Mouse (Mus musculus) cerebellum, adult 2 months (tissue): ENCODE measurements at regions not wholly inside any gene's neighbourhood (a gene's known extent, or its start where the extent isn't known, plus 50 kb on each side); places are given as distances from the start of the nearest gene placed in this dataset.

Experiments
- DNase-seq, 2 experiments: peaks; one replicate each; pipeline ENCODE4 v3.0.0; 2021
- H3K27ac ChIP-seq: fragments of 200-500 bp; 2 replicates; pipeline ENCODE4 v1.5.1; 2012; ENCODE audit warnings: low read length, control low read depth, inconsistent platforms; ENCODE audit not compliant: insufficient read depth
- H3K27me3 ChIP-seq: fragments of 200-500 bp; 2 replicates; pipeline ENCODE4 v1.6.1; 2012; ENCODE audit warnings: inconsistent platforms, mild to moderate bottlenecking, low read length, moderate library complexity; ENCODE audit not compliant: control insufficient read depth, insufficient read depth
- H3K4me1 ChIP-seq: fragments of 200-500 bp; 2 replicates; pipeline ENCODE4 v1.6.1; 2011; ENCODE audit warnings: low read length; ENCODE audit not compliant: control insufficient read depth, insufficient read depth
- H3K4me3 ChIP-seq: fragments of 200-500 bp; replicated peaks from 2 replicates; pipeline ENCODE3; 2011; ENCODE audit warnings: mild to moderate bottlenecking, low read depth, low read length, control low read depth; ENCODE audit not compliant: insufficient read depth
- CTCF ChIP-seq: fragments of 200-500 bp; IDR thresholded peaks from 2 replicates; pipeline ENCODE4 v1.5.1; 2011; ENCODE audit warnings: low read depth, mild to moderate bottlenecking, control low read depth, low read length, moderate library complexity, borderline replicate concordance; ENCODE audit not compliant: insufficient read depth
- POLR2A ChIP-seq: fragments of 200-500 bp; IDR thresholded peaks from 2 replicates; pipeline ENCODE4 v1.6.1; 2011; ENCODE audit warnings: low read length, control low read depth, borderline replicate concordance; ENCODE audit not compliant: insufficient read depth
- WGBS: fragments of 180-500 bp; shearing (Covaris S2); methylation state at CpG from one replicate; pipeline ENCODE4 v1.1.7; 2018; 5-methylcytosine and 5-hydroxymethylcytosine counted together

DNA sequence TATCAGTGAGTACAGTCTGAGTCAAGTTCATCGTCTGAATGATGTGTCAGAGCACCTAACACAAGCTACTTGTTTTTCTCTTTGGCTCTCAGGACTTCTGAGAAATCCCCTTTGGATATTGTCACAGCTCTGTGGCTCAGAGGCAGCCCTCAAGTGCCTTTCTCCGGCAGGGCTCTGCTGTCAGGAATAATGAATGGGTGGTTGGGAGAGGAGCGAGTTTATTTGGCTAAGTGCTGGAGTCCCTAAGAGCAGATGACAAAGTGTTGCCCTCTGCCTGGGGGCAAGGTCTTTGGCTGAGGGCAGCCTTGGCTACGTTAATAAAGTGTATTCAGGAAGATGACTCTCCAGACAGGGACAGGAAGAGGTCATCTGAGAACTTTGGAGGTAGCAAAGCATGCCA is 110.5 kb upstream of the Sh3bp4 start:
- H3K4me3 ChIP-seq, result no peak overlapping the region
- H3K27me3 ChIP-seq, result no peaks in the 10 kb centered on the region
- no peaks in the 10 kb centered on the region for H3K4me1 ChIP-seq
- no peak for DNase-seq
- no peak overlapping the region for H3K27ac ChIP-seq
- WGBS, result 70% methylated on average over 4 of the region's 4 CpGs
- TF ChIP-seq POLR2A, result no peak
- TF ChIP-seq CTCF, result no peak

DNA sequence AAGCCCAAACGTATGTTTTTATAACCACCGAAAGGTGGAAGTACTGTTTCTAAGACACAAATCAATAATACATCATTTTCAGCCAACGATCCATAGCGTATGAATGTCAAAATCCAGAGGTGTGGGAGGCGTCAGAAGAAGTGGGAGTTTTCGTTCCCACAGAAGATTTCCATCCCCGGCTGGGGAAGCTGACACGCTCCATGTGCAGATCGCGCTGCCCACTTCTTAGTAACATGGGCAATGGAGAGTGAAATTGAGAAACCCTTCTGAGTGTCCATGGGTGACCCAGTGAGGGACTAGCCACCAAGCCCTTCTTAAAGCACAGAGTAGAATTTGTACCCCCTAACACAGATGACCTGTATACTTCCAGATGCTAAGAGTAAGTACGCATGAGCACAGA is 110.1 kb upstream of the Sh3bp4 start:
- DNase-seq, result no peak
- H3K27me3 ChIP-seq, result no peaks in the 10 kb centered on the region
- no peak overlapping the region for H3K4me3 ChIP-seq
- H3K27ac ChIP-seq, result no peak overlapping the region
- WGBS, result 91% methylated on average over 11 of the region's 11 CpGs
- H3K4me1 ChIP-seq, result no peaks in the 10 kb centered on the region
- no peak for TF ChIP-seq CTCF
- no peak for TF ChIP-seq POLR2A

- no peak overlapping the region for H3K4me3 ChIP-seq
- WGBS, result 88% methylated on average over 14 of the region's 14 CpGs
- DNase-seq, result no peak
- no peak overlapping the region for H3K27ac ChIP-seq
- H3K4me1 ChIP-seq, result no peaks in the 10 kb centered on the region
- TF ChIP-seq CTCF, result no peak
- no peak for TF ChIP-seq POLR2A
- H3K27me3 ChIP-seq, result no peaks in the 10 kb centered on the region
These were observed 106.0 kb upstream of the Sh3bp4 start for GRCm38 (mm10) chr1:88964045-88964747.

- 52% methylated on average over 2 of the region's 2 CpGs for WGBS
- Histone ChIP-seq H3K27ac (no peak overlapping the region), H3K27me3 (no peaks in the 10 kb centered on the region), H3K4me3 (no peak overlapping the region), H3K4me1 (no peaks in the 10 kb centered on the region)
- TF ChIP-seq POLR2A (no peak), CTCF (no peak)
- no peak for DNase-seq
These were observed 103.8 kb upstream of the Sh3bp4 start for GRCm38 (mm10) chr1:88966416-88966815.

GRCm38 (mm10) chr1:88968142-88968541 is 102.1 kb upstream of the Sh3bp4 start:
- H3K27me3 ChIP-seq, result no peaks in the 10 kb centered on the region
- TF ChIP-seq POLR2A (no peak), CTCF (no peak)
- no peak for DNase-seq
- H3K4me3 ChIP-seq, result no peak overlapping the region
- H3K27ac ChIP-seq, result no peak overlapping the region
- 88% methylated on average over 7 of the region's 7 CpGs for WGBS
- no peaks in the 10 kb centered on the region for H3K4me1 ChIP-seq

GRCm38 (mm10) chr1:88969016-88969415 is 101.2 kb upstream of the Sh3bp4 start:
- 89% methylated on average over 7 of the region's 7 CpGs for WGBS
- Histone ChIP-seq H3K27ac (no peak overlapping the region), H3K4me3 (no peak overlapping the region), H3K4me1 (no peaks in the 10 kb centered on the region), H3K27me3 (no peaks in the 10 kb centered on the region)
- no peak for TF ChIP-seq POLR2A
- TF ChIP-seq CTCF, result no peak
- DNase-seq, result no peak

DNA sequence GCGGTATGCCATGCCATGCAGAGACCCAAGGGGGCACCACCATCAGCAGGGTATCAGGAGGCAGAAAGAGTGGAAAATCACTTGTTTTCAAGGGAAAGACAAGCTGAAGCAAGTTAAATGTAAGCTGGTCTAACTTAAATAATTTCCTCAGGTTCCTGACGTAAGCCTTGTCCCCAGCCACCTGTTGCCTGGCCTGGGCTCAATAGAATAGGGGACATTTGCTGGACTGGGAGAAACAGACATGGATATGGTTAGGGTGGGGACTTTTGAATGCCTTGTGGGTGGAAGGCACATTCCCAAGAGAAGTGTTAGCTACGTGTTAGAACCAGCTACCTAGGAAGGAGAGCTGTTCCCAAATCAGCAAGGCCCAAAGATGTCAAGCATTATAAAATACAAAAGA is 100.6 kb upstream of the Sh3bp4 start:
- no peaks in the 10 kb centered on the region for H3K27me3 ChIP-seq
- DNase-seq, result no peak
- H3K4me3 ChIP-seq, result no peak overlapping the region
- no peaks in the 10 kb centered on the region for H3K4me1 ChIP-seq
- no peak overlapping the region for H3K27ac ChIP-seq
- 91% methylated on average over 3 of the region's 3 CpGs for WGBS
- TF ChIP-seq CTCF (no peak), POLR2A (no peak)

- no peaks in the 10 kb centered on the region for H3K4me1 ChIP-seq
- H3K27me3 ChIP-seq, result no peaks in the 10 kb centered on the region
- TF ChIP-seq POLR2A, result no peak
- TF ChIP-seq CTCF, result no peak
- H3K4me3 ChIP-seq, result no peak overlapping the region
- 89% methylated on average over 8 of the region's 8 CpGs for whole genome bisulfite sequencing
- H3K27ac ChIP-seq, result no peak overlapping the region
- DNase-seq, result no peak
These were observed 94.1 kb upstream of the Sh3bp4 start for GRCm38 (mm10) chr1:88976101-88976500.
